Mouse (Mus musculus) lung, embryonic 14.5 days (tissue): Measurements from ENCODE around the gene P2ry2. TPM values are rescaled to one million over a fixed set of nuclear protein-coding genes. Genes with fewer than 3 reads are reported as not detected.

Experiments
- ATAC-seq: fragments of 200-750 bp; cut with Nextera tagmentation; 2 replicates; pipeline ENCODE4 v1.8.0; 2017; ENCODE audit warnings: mild to moderate bottlenecking, moderate TSS enrichment, moderate library complexity; ENCODE audit not compliant: insufficient read depth
- DNase-seq: peaks from one replicate; pipeline ENCODE4 v3.0.0-alpha.2; 2015
- H3K27ac ChIP-seq: fragments of 300-500 bp; sonication (generic); 2 replicates; pipeline ENCODE4 v1.5.1; 2014; ENCODE audit warnings: low read depth, mild to moderate bottlenecking, moderate library complexity
- H3K27me3 ChIP-seq: fragments of 300-500 bp; sonication (generic); 2 replicates; pipeline ENCODE4 v1.6.1; 2014; ENCODE audit warnings: low read length, control low read depth; ENCODE audit not compliant: insufficient read depth
- H3K36me3 ChIP-seq: fragments of 300-500 bp; sonication (generic); 2 replicates; pipeline ENCODE4 v1.6.1; 2014; ENCODE audit warnings: control low read depth; ENCODE audit not compliant: insufficient read depth
- H3K4me1 ChIP-seq: fragments of 300-500 bp; sonication (generic); 2 replicates; pipeline ENCODE4 v1.6.1; 2014; ENCODE audit warnings: antibody characterized with exemption, control low read depth; ENCODE audit not compliant: insufficient read depth
- H3K4me2 ChIP-seq: fragments of 300-500 bp; sonication (generic); 2 replicates; pipeline ENCODE4 v1.6.1; 2014; ENCODE audit warnings: mild to moderate bottlenecking
- H3K4me3 ChIP-seq: fragments of 300-500 bp; sonication (generic); 2 replicates; pipeline ENCODE4 v1.5.1; 2014; ENCODE audit warnings: low read depth, low read length
- H3K9ac ChIP-seq: fragments of 300-500 bp; sonication (generic); 2 replicates; pipeline ENCODE4 v1.6.1; 2014
- H3K9me3 ChIP-seq: fragments of 300-500 bp; sonication (generic); 2 replicates; pipeline ENCODE4 v1.6.1; 2016; ENCODE audit warnings: low read depth, low read length, control low read depth
- CTCF ChIP-seq: IDR thresholded peaks from 2 replicates; pipeline ENCODE4 v1.5.1; 2016; ENCODE audit warnings: antibody characterized with exemption, low read depth
- WGBS: fragments of 180-500 bp; shearing (Covaris S2); extraction: QIAGEN DNeasy Blood & Tissue Kit; methylation state at CpG from one replicate; pipeline ENCODE4 v1.1.7; 2014; 5-methylcytosine and 5-hydroxymethylcytosine counted together
- polyA plus RNA-seq: library from polyadenylated mRNA; unstranded; fragments of >200 nt; fragmentation: Nextera tagmentation; extraction: Ambion mirVana; gene quantifications from 2 replicates; pipeline ENCODE4 v1.2.1, GENCODE M21; 2014

The P2ry2 gene
- polyA plus RNA-seq, 1 experiment from 2014 or later, result 3.5 TPM

GRCm38 (mm10) chr7:101010741-101011140 is 1.9 kb downstream of the P2ry2 start:
- TF ChIP-seq CTCF, result no peak
- Histone ChIP-seq H3K9me3 (no peaks in the 10 kb centered on the region), H3K4me3 (peak overlapping the region; percentile 52; the same call in 1 of the 2 replicates), H3K9ac (no peak overlapping the region), H3K27me3 (peaks cover 12% of the 10 kb centered on the region; the same call in 1 of the 2 replicates), H3K27ac (no peak overlapping the region), H3K4me2 (peak overlapping the region; percentile 5; the same call in 1 of the 2 replicates), H3K4me1 (peaks cover 10% of the 10 kb centered on the region; the same call in 1 of the 2 replicates), H3K36me3 (no peaks in the 10 kb centered on the region)
- ATAC-seq (no peak), DNase-seq (no peak)
- WGBS, result 67% methylated on average over 3 of the region's 3 CpGs

DNA sequence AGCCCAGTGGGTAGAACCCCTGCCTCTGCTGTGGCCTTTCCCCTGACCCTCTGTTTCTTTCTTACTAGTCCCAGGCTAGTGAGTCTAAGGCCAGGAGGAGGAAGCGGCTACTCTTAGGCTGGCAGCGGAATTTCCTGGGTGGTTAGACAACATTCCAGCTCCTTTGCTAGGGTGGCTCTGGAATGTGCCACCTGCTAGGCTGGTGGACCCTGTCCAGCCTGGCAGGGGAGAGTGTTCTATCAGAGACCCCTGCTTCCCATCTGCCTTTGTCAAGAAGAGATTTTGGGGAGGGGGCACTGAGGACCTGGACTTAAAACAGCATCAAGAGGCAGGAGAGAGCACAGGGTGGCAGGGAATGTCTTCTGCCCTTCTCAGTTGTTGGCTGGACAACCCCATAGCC is 6.5 kb downstream of the P2ry2 start:
- Histone ChIP-seq H3K9me3 (no peaks in the 10 kb centered on the region), H3K9ac (no peak overlapping the region), H3K27me3 (peaks cover 5% of the 10 kb centered on the region; the same call in 1 of the 2 replicates), H3K27ac (no peak overlapping the region), H3K4me3 (no peak overlapping the region), H3K4me1 (no peaks in the 10 kb centered on the region; the same call in 1 of the 2 replicates), H3K36me3 (no peaks in the 10 kb centered on the region), H3K4me2 (no peak overlapping the region)
- WGBS, result 55% methylated on average over 2 of the region's 2 CpGs
- ATAC-seq (no peak), DNase-seq (no peak)
- TF ChIP-seq CTCF, result no peak

GRCm38 (mm10) chr7:101005119-101005518 is 7.5 kb downstream of the P2ry2 start:
- Histone ChIP-seq H3K4me1 (no peaks in the 10 kb centered on the region; the same call in 1 of the 2 replicates), H3K36me3 (no peaks in the 10 kb centered on the region), H3K9ac (no peak overlapping the region), H3K9me3 (no peaks in the 10 kb centered on the region), H3K4me3 (no peak overlapping the region), H3K27me3 (no peaks in the 10 kb centered on the region), H3K4me2 (no peak overlapping the region), H3K27ac (no peak overlapping the region)
- DNase-seq (peak; percentile 48), ATAC-seq (peak; percentile 48; the same call in 1 of the 2 replicates)
- no peak for TF ChIP-seq CTCF
- WGBS, result 49% methylated on average over 4 of the region's 4 CpGs

DNA sequence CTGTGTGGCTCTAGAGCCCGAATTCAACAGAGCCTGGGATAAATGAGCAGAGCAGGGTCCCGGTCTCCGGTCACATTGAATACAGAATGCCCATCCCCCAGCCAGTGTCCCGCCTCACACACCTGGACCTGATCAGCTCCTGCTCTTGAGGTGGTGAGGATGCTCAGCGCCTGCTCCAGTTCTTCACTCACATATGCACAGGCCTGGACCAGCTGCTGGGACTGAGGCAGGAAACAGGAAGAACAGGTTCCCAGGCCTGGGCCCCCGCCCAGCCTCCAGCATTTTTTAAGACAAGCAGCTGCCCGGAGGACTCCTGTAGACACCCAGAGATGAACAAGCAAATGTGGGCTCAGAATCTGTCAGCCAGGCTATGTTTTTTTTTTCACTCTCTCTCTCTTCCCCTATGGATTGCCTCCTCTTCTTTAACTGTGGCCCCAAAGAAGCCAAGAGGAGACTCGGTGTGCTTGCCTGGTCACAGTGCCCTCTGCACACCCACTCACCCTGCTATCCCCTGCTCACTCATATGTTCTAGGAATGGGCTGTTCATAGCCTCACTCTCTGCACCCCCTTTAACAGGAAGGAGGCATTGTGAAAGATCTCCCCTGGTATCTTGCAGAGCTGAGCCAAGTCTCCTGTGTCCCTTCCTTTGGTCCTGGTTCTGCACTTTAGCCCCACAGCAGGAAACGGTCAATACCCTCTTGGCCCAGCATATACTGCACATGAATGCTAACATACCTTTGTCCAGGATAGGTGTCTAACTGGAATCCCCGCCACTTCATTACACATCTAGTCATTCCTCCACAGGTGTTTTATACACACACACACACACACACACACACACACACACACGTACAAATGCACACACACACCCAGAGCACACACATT is 9.0 kb downstream of the P2ry2 start:
- Histone ChIP-seq H3K9ac (no peak overlapping the region), H3K4me1 (no peaks in the 10 kb centered on the region; the same call in 1 of the 2 replicates), H3K9me3 (no peaks in the 10 kb centered on the region), H3K27ac (no peak overlapping the region; the same call in 1 of the 2 replicates), H3K36me3 (no peaks in the 10 kb centered on the region), H3K27me3 (no peaks in the 10 kb centered on the region), H3K4me3 (no peak overlapping the region), H3K4me2 (no peak overlapping the region)
- DNase-seq, result peak; percentile 66
- ATAC-seq, result peak; percentile 36; the same call in 1 of the 2 replicates
- TF ChIP-seq CTCF, result no peak
- WGBS, result 49% methylated on average over 11 of the region's 11 CpGs

DNA sequence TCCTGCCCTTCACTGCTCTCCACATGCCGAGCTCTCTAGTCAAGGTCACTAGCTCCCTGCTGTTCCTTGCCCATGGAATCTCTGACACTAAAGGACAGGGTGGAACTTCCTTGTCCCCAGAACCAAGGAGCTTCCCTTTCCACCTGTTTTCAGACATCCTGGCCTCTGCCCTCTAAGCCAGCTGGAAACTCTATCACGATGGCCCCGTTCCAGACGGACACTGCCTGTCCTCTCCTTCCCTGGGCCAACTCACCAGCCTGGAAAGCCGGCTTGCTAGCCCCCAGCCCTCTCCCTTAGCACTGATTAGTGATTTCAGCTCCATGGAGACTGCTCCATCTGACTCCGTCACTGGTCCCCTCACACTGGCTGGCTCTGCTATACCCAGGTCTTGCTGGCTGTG is 10.4 kb downstream of the P2ry2 start:
- Histone ChIP-seq H3K9ac (no peak overlapping the region), H3K4me1 (no peaks in the 10 kb centered on the region; the same call in 1 of the 2 replicates), H3K27ac (no peak overlapping the region), H3K9me3 (no peaks in the 10 kb centered on the region), H3K4me3 (no peak overlapping the region), H3K36me3 (no peaks in the 10 kb centered on the region), H3K27me3 (no peaks in the 10 kb centered on the region), H3K4me2 (no peak overlapping the region)
- DNase-seq (no peak), ATAC-seq (no peak)
- WGBS, result 73% methylated on average over 6 of the region's 6 CpGs
- no peak for TF ChIP-seq CTCF

GRCm38 (mm10) chr7:100999623-101000022 is 13.0 kb downstream of the P2ry2 start:
- Histone ChIP-seq H3K27ac (no peak overlapping the region), H3K4me2 (no peak overlapping the region), H3K9me3 (no peaks in the 10 kb centered on the region), H3K4me3 (no peak overlapping the region), H3K27me3 (no peaks in the 10 kb centered on the region), H3K9ac (no peak overlapping the region), H3K36me3 (no peaks in the 10 kb centered on the region), H3K4me1 (no peaks in the 10 kb centered on the region; the same call in 1 of the 2 replicates)
- WGBS, result 79% methylated on average over 5 of the region's 5 CpGs
- no peak for TF ChIP-seq CTCF
- DNase-seq (peak; percentile 17), ATAC-seq (no peak)

DNA sequence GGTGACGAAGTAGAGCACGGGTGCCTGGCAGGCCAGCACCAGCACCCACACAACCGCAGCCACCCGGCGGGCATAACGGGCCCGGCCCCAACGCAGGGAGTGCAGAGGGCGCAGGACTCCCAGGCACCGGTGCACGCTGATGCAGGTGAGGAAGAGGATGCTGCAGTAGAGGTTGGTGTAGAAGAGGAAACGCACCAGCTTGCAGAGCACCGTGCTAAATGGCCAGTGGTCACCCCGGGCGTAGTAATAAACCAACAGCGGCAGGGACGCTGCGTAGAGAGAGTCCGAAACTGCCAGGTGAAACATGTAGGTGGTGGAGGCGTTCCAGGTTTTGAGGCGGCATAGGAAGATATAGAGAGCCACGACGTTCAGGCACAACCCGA is 14.1 kb downstream of the P2ry2 start:
- TF ChIP-seq CTCF, result no peak
- Histone ChIP-seq H3K27ac (no peak overlapping the region), H3K4me2 (no peak overlapping the region), H3K36me3 (no peaks in the 10 kb centered on the region), H3K27me3 (no peaks in the 10 kb centered on the region), H3K4me3 (no peak overlapping the region), H3K9me3 (no peaks in the 10 kb centered on the region), H3K4me1 (no peaks in the 10 kb centered on the region; the same call in 1 of the 2 replicates), H3K9ac (no peak overlapping the region)
- 80% methylated on average over 24 of the region's 24 CpGs for WGBS
- no peak for DNase-seq
- no peak for ATAC-seq
